Mouse (Mus musculus): ENCODE results near the gene Sub1.

The Sub1 gene

GRCm38 (mm10) chr15:12010602-12011044 is 13.8 kb upstream of the Sub1 start:
- peak; percentile 36 to 39 for DNase-seq

- peak; percentile 59 to 69 for DNase-seq
Measured at GRCm38 (mm10) chr15:12009712-12010601, 13.2 kb upstream of the Sub1 start.

- DNase-seq, result no peak
Measured at GRCm38 (mm10) chr15:12008894-12009293, 12.1 kb upstream of the Sub1 start.

- no peak for DNase-seq
Measured at GRCm38 (mm10) chr15:12007971-12008800, 11.4 kb upstream of the Sub1 start.

- no peak for DNase-seq
Measured at GRCm38 (mm10) chr15:12007421-12007820, 10.6 kb upstream of the Sub1 start.

GRCm38 (mm10) chr15:12006169-12006568 is 9.4 kb upstream of the Sub1 start:
- DNase-seq, result no peak

- DNase-seq, result peak; percentile 87 to 92
Measured at GRCm38 (mm10) chr15:11995815-11996201, 975 bp downstream of the Sub1 start.

GRCm38 (mm10) chr15:11994921-11995814 is 1.6 kb downstream of the Sub1 start:
- peak; percentile 54 to 59 for DNase-seq

GRCm38 (mm10) chr15:11994006-11994405 is 2.8 kb downstream of the Sub1 start:
- DNase-seq, result no peak

- no peak for DNase-seq
Measured at GRCm38 (mm10) chr15:11991552-11992113, 5.2 kb downstream of the Sub1 start.

- DNase-seq, result no peak
Measured at GRCm38 (mm10) chr15:11988580-11988979, 8.2 kb downstream of the Sub1 start.

GRCm38 (mm10) chr15:11987892-11988291 is 8.9 kb downstream of the Sub1 start:
- DNase-seq, result no peak

GRCm38 (mm10) chr15:11981985-11982384 is 14.8 kb downstream of the Sub1 start:
- DNase-seq, result no peak

GRCm38 (mm10) chr15:11981501-11981900 is 15.3 kb downstream of the Sub1 start:
- no peak for DNase-seq

- DNase-seq, result no peak
Measured at GRCm38 (mm10) chr15:11978175-11978574, 18.6 kb downstream of the Sub1 start.

GRCm38 (mm10) chr15:11977071-11977470 is 19.7 kb downstream of the Sub1 start:
- DNase-seq, result no peak

- no peak for DNase-seq
Measured at GRCm38 (mm10) chr15:11975836-11976235, 20.9 kb downstream of the Sub1 start.

- DNase-seq, result peak; percentile 52 to 82
Measured at GRCm38 (mm10) chr15:11971854-11972420, 24.8 kb downstream of the Sub1 start.

- DNase-seq, result no peak
Measured at GRCm38 (mm10) chr15:11970621-11971020, 26.2 kb downstream of the Sub1 start.

GRCm38 (mm10) chr15:11968851-11969250 is 27.9 kb downstream of the Sub1 start:
- no peak for DNase-seq

GRCm38 (mm10) chr15:11966367-11966766 is 30.4 kb downstream of the Sub1 start:
- peak in 1 of 2 experiments; percentile 45 for DNase-seq

All from spleen, adult 18-20 months (tissue).